Mouse (Mus musculus) embryonic facial prominence, embryonic 15.5 days (tissue): Measurements from ENCODE around the gene Lipc. TPM values are rescaled to one million over a fixed set of nuclear protein-coding genes. Genes with fewer than 3 reads are reported as not detected.

Source experiments
- ATAC-seq: fragments of 200-750 bp; cut with Nextera tagmentation; 2 replicates; pipeline ENCODE4 v1.8.0; 2017; ENCODE audit warnings: low read depth, moderate TSS enrichment; ENCODE audit not compliant: insufficient number of reproducible peaks, low FRiP score, low TSS enrichment
- H3K27ac ChIP-seq: fragments of 300-500 bp; sonication (generic); replicated peaks from 2 replicates; pipeline ENCODE4 v1.5.1; 2015; ENCODE audit warnings: mild to moderate bottlenecking, inconsistent platforms
- H3K27me3 ChIP-seq: fragments of 300-500 bp; sonication (generic); 2 replicates; pipeline ENCODE4 v1.6.1; 2015; ENCODE audit warnings: inconsistent platforms
- H3K36me3 ChIP-seq: fragments of 300-500 bp; sonication (generic); 2 replicates; pipeline ENCODE4 v1.6.1; 2015; ENCODE audit warnings: mild to moderate bottlenecking, inconsistent platforms
- H3K4me1 ChIP-seq: fragments of 300-500 bp; sonication (generic); 2 replicates; pipeline ENCODE4 v1.6.1; 2015; ENCODE audit warnings: inconsistent platforms
- H3K4me2 ChIP-seq: fragments of 300-500 bp; sonication (generic); replicated peaks from 2 replicates; pipeline ENCODE4 v1.6.1; 2015; ENCODE audit warnings: mild to moderate bottlenecking, inconsistent platforms
- H3K4me3 ChIP-seq: fragments of 300-500 bp; sonication (generic); replicated peaks from 2 replicates; pipeline ENCODE4 v1.5.1; 2015; ENCODE audit warnings: mild to moderate bottlenecking, inconsistent platforms
- H3K9ac ChIP-seq: fragments of 300-500 bp; sonication (generic); 2 replicates; pipeline ENCODE4 v1.6.1; 2015; ENCODE audit warnings: inconsistent platforms
- H3K9me3 ChIP-seq: fragments of 300-500 bp; sonication (generic); replicated peaks from 2 replicates; pipeline ENCODE4 v1.6.1; 2016; ENCODE audit warnings: inconsistent platforms
- WGBS: fragments of 180-500 bp; shearing (Covaris S2); methylation state at CpG from one replicate; pipeline ENCODE4 v1.1.7; 2015; 5-methylcytosine and 5-hydroxymethylcytosine counted together
- polyA plus RNA-seq: library from polyadenylated mRNA; unstranded; fragments of >200 nt; fragmentation: Nextera tagmentation; extraction: Ambion mirVana; gene quantifications from 2 replicates; pipeline ENCODE4 v1.2.1, GENCODE M21; 2015

The Lipc gene
- polyA plus RNA-seq, 1 experiment from 2014 or later = 1.1 TPM

DNA sequence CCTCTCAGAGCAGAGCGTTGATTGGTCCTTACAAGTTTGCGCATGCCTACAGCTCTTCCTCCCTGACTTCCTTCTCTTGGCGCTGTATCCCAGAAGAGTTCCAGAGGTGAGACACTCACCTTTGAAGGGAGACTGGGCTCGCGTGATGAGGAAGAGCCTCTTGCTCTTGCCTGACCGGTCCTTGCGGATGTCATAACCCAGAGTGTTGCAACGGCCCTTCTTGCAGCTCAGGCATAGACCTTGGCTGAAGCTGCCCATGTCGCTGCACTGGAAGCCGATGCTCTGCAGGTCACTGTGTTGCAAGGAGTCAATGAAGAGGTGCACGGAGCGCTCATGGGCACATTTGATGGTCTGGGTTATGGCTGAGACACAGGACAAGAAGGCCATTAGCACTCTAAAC lies 139.5 kb downstream of the Lipc start:
- no peak for ATAC-seq
- H3K27ac ChIP-seq = no peak overlapping the region
- H3K9ac ChIP-seq = no peak overlapping the region
- H3K4me3 ChIP-seq = no peak overlapping the region
- H3K27me3 ChIP-seq = no peaks in the 10 kb centered on the region
- H3K4me2 ChIP-seq = no peak overlapping the region
- peaks cover 7% of the 10 kb centered on the region for H3K4me1 ChIP-seq
- H3K9me3 ChIP-seq = no peaks in the 10 kb centered on the region
- 91% methylated on average over 12 of the region's 12 CpGs for WGBS
- no peaks in the 10 kb centered on the region for H3K36me3 ChIP-seq

DNA sequence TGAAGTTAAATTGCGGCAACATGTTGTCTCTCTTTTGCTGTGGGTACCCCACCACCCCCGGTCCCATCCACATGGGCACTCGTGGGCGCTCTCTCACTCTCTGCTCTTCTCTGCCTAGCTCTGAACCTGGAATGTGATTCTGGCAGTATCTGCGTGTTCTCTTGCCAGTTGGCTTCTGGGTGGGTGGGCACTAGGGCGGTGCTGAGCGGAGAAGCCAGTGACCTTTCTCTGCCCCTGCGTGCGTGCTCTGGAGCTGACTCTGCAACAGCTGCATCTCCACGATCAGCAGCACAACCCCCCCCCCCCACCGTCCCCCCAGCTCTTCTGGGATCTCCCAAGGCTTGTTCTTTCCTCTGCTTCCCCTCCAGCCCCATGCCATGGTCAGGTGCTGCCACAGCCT lies 144.3 kb downstream of the Lipc start:
- Histone ChIP-seq H3K27ac (no peak overlapping the region), H3K36me3 (no peaks in the 10 kb centered on the region), H3K4me2 (no peak overlapping the region), H3K4me1 (peaks cover 3% of the 10 kb centered on the region), H3K9ac (no peak overlapping the region), H3K4me3 (no peak overlapping the region), H3K27me3 (no peaks in the 10 kb centered on the region), H3K9me3 (no peaks in the 10 kb centered on the region)
- ATAC-seq = no peak
- WGBS = 53% methylated on average over 11 of the region's 11 CpGs

DNA sequence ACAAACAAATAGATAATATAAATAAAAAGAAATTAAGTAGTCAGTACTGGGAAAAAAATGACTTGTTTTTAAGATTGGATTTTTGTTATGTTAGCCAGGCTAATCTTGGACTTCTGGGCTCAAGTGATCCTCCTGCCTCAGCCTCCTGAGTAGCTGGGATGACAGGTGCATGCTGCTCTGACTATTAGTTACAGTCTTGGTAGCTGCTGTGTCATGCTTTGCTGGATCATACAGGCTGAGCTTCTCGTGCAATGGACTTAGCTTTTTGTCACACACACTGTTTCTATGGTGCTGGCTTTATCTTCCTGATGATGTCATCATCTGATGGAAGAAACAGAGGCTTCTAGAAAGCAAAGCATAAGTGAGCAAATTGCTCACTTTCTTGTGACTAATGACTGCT lies 146.0 kb downstream of the Lipc start:
- Histone ChIP-seq H3K9me3 (no peaks in the 10 kb centered on the region), H3K4me2 (no peak overlapping the region), H3K9ac (no peak overlapping the region), H3K27me3 (no peaks in the 10 kb centered on the region), H3K4me1 (peaks cover 5% of the 10 kb centered on the region), H3K27ac (no peak overlapping the region), H3K36me3 (no peaks in the 10 kb centered on the region), H3K4me3 (no peak overlapping the region)
- WGBS = 75% methylated on average over 1 of the region's 1 CpGs
- no peak for ATAC-seq

DNA sequence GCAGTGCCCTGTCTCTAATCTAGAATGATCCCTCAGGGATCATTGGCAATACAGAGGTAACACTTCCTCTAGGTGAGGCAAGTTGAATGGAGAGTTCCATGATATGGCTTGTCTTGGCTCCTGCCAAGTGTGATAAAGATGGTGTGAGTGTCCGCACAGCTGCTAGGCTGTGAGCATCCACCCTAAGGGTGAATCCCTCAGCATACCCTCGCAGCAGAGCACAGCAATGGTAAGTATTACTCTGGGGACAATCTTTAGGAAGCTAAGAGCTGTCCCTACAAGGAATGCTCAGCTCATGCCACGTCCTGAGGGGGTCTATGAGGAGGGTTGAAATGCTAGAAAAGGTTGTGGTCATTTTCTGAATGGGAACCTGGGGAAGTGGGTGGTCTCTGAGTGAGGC lies 149.2 kb downstream of the Lipc start:
- no peak for ATAC-seq
- H3K9me3 ChIP-seq = no peaks in the 10 kb centered on the region
- H3K9ac ChIP-seq = no peak overlapping the region
- H3K36me3 ChIP-seq = no peaks in the 10 kb centered on the region
- H3K4me1 ChIP-seq = peaks cover 13% of the 10 kb centered on the region
- no peak overlapping the region for H3K27ac ChIP-seq
- 73% methylated on average over 3 of the region's 3 CpGs for WGBS
- no peak overlapping the region for H3K4me2 ChIP-seq
- no peaks in the 10 kb centered on the region for H3K27me3 ChIP-seq
- no peak overlapping the region for H3K4me3 ChIP-seq

DNA sequence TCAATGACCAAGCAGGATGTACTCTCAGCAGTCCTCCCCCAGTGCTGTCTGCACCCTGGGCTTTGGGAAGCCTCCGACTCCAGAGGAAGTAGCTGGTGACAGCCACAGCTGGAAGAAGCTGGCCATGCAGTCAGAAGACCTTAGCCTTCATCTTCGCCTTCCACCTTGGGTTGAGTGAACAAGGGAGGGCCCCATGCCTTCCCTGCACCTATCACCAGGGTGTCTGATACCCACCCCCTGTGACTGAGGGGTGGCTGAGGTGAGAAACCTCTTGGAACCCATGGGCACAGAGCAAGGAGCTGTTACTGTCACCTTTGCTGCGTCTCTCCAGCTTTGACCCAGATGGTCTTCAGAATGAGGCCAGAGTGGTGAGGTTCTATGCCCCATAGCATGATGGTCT lies 150.3 kb downstream of the Lipc start:
- 84% methylated on average over 3 of the region's 3 CpGs for WGBS
- Histone ChIP-seq H3K9me3 (no peaks in the 10 kb centered on the region), H3K27ac (no peak overlapping the region), H3K9ac (no peak overlapping the region), H3K4me1 (peaks cover 10% of the 10 kb centered on the region; the same call in 1 of the 2 replicates), H3K27me3 (no peaks in the 10 kb centered on the region), H3K4me3 (no peak overlapping the region), H3K4me2 (no peak overlapping the region), H3K36me3 (no peaks in the 10 kb centered on the region)
- no peak for ATAC-seq

DNA sequence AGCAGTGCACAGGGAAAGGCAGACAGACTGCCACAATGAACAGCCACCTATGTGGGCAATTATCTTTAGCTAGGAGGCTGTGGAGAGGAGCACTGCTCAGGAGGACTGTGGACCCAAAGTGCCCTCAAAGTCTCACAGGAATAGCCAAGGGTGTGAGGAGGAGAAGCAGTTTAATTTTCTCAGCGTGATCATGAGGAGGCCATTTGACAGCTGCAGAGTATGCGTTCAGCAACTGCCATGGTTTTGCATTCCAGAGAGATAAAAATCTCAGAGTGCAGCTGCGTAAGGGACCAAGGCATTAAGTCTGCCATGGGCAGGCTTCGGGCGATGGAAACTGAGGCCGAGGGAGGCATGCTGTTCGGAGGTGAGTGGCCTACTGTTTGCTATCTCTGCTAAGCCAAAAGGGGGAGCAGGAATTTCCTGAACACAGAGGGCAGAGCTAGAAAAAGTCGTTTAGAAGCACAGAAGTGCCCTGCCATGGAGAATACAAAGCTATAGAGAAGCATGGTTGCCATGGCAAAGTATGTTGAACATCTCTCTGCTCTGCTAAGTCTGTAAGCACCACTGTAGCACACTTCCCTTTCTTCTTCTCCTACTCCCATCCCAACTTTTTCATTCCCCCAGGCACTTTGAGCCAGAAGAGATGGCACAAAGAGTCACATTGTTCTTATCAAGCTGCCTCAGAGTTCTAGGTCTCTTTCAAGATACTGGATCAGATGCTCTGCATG lies 151.3 kb downstream of the Lipc start:
- no peak for ATAC-seq
- no peak overlapping the region for H3K27ac ChIP-seq
- H3K36me3 ChIP-seq = no peaks in the 10 kb centered on the region
- H3K27me3 ChIP-seq = no peaks in the 10 kb centered on the region
- H3K9me3 ChIP-seq = no peaks in the 10 kb centered on the region
- H3K4me1 ChIP-seq = peaks cover 10% of the 10 kb centered on the region; the same call in 1 of the 2 replicates
- no peak overlapping the region for H3K4me3 ChIP-seq
- 45% methylated on average over 8 of the region's 8 CpGs for WGBS
- H3K9ac ChIP-seq = no peak overlapping the region
- H3K4me2 ChIP-seq = no peak overlapping the region

DNA sequence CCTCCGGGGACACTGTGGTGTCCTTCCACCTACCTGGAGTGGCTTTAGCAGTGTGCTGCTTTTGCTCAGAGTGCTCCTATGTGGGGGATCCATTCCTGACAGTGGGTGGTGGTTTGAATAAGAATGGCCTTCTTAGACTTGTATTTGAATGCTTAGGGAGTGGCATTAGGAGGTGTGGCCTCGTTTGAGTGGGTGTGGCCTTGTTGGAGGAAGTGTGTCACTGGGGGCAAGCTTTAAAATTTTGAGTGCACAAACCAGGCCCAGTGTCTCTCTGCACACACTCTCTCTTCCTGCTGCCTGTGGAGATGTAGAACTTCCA lies 156.6 kb downstream of the Lipc start:
- H3K9ac ChIP-seq = no peak overlapping the region
- no peak overlapping the region for H3K27ac ChIP-seq
- no peak overlapping the region for H3K4me2 ChIP-seq
- H3K27me3 ChIP-seq = no peaks in the 10 kb centered on the region
- no peaks in the 10 kb centered on the region for H3K36me3 ChIP-seq
- H3K4me3 ChIP-seq = no peak overlapping the region
- 61% methylated on average over 2 of the region's 2 CpGs for WGBS
- H3K9me3 ChIP-seq = no peaks in the 10 kb centered on the region
- ATAC-seq = no peak
- peaks cover 2% of the 10 kb centered on the region; the same call in 1 of the 2 replicates for H3K4me1 ChIP-seq

DNA sequence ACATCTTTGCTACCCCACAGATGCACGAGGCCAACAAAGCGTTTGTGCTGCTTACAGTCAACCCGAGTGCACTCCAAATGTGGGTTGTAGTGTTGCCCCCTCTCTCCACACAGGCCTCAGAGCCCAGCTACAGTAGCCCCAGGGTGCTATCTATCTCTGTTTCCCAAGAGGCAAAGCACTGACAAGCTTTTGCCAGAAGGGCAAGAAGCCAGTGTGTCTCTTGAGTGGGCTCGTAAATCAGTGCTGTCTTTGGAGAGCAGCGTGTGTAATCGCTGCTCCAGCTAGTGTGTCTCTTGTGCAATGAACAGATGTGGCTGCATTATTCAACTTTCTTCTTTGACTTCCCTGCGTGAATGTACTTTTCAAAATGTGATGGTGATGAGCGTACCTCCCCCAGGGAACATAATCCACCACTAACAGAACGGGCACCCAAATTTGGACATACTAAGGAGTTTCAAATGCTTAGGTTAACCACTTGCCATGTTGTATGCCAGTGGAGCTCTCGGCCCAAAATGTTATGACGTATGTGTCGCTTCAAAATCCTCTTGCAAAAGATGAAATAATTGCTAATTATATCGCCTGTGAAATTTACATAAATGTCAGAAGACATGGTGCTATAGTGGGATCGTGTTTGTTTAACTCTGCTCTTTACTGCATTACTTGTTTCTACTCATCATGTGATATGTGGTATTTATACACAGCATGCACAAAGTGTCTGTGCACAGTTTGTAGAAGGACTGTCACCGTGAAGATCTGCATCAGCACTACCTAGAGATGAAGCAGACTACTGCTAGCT lies 157.2 kb downstream of the Lipc start:
- no peak overlapping the region for H3K27ac ChIP-seq
- H3K27me3 ChIP-seq = no peaks in the 10 kb centered on the region
- H3K9ac ChIP-seq = no peak overlapping the region
- no peak overlapping the region for H3K4me3 ChIP-seq
- WGBS = 67% methylated on average over 15 of the region's 15 CpGs
- no peak overlapping the region for H3K4me2 ChIP-seq
- H3K9me3 ChIP-seq = no peaks in the 10 kb centered on the region
- no peaks in the 10 kb centered on the region for H3K36me3 ChIP-seq
- ATAC-seq = no peak
- H3K4me1 ChIP-seq = no peaks in the 10 kb centered on the region

DNA sequence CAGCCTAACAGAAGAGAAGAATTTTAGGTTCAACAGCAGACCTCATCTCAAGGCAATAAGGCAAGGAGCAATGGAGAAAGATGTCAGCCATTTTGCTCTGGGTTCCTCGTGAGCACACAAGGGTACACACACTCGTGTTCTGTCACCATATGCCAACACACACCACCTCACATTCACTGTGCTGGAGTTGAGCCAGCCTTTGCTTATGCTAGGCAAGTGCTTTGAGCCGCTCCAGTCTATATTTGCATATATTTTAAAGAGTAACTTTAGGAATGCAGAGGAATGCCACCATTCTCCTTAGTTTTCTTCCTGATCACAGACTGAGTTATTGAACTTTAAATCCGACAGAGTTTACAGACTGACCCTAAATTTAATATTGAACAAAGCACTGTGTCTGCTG lies 161.4 kb downstream of the Lipc start:
- ATAC-seq = no peak
- WGBS = 81% methylated on average over 4 of the region's 4 CpGs
- H3K4me2 ChIP-seq = no peak overlapping the region
- H3K36me3 ChIP-seq = no peaks in the 10 kb centered on the region
- H3K4me1 ChIP-seq = no peaks in the 10 kb centered on the region
- H3K9me3 ChIP-seq = no peaks in the 10 kb centered on the region
- no peaks in the 10 kb centered on the region for H3K27me3 ChIP-seq
- H3K9ac ChIP-seq = no peak overlapping the region
- H3K27ac ChIP-seq = no peak overlapping the region
- H3K4me3 ChIP-seq = no peak overlapping the region

DNA sequence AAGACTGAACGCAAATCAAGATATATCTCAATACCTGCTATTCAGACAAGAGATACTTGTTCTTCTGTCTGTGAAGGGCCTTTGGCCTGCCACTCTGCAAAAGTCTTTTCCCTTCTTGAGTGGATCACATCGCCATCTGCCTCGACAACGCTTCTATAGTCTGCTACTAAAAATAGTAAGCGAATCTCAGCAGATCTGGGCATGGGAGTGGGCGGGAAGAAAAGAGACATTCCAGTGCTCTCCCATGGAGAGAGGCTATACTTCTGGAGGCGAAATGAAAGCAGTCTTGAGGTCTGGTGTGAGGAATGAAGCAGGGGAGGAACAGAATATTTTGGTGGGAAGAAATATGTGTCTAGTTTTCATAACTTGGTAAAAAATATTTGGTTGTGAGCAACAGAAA lies 163.3 kb downstream of the Lipc start:
- H3K27ac ChIP-seq = no peak overlapping the region
- H3K4me1 ChIP-seq = no peaks in the 10 kb centered on the region
- 65% methylated on average over 7 of the region's 7 CpGs for WGBS
- no peak for ATAC-seq
- no peak overlapping the region for H3K4me2 ChIP-seq
- no peaks in the 10 kb centered on the region for H3K9me3 ChIP-seq
- no peaks in the 10 kb centered on the region for H3K27me3 ChIP-seq
- H3K36me3 ChIP-seq = no peaks in the 10 kb centered on the region
- no peak overlapping the region for H3K9ac ChIP-seq
- H3K4me3 ChIP-seq = no peak overlapping the region

DNA sequence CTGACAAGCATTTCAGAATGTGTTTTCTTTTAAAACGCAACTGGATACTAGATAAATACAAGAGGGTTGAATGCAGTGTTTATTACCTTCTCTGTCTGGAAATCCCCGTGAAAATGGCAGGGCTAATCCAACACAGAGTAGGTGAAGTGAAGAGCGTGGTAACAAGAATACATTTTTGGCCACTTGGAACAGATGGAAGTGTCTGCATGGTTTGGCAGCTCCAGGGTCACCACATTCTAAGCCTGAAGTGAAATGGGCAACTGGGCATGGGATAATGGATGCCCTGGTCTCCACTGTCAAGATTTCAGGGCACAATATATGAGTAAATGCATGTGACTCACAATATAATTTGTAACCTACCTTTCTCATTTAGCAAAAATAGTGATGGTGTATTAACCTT lies 169.8 kb downstream of the Lipc start:
- H3K4me1 ChIP-seq = no peaks in the 10 kb centered on the region
- H3K27ac ChIP-seq = no peak overlapping the region
- no peak for ATAC-seq
- no peak overlapping the region for H3K9ac ChIP-seq
- no peaks in the 10 kb centered on the region for H3K9me3 ChIP-seq
- H3K36me3 ChIP-seq = 0 out of 2 replicates have a peak, but pooled peaks cover 10% of the 10 kb centered on the region
- no peaks in the 10 kb centered on the region for H3K27me3 ChIP-seq
- WGBS = 51% methylated on average over 3 of the region's 3 CpGs
- H3K4me2 ChIP-seq = no peak overlapping the region
- no peak overlapping the region for H3K4me3 ChIP-seq

DNA sequence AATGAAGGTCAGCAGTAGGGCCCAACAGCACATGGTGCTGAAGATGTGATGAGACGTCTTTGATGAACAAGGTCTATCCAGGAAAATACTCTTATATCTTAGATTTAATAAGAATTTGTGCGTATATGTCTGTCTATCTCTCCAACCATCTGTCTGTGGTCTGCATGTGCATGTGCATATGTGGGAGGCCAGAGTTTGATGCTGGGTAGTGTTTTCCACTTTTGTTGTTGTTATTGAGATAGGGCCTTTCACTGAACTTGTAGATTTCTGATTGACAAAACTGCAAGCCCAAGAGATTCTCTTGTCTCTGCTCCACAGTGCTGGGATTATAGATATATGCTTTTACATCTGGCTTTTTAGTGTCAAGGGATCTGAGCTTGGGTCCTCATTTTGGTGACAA lies 176.5 kb downstream of the Lipc start:
- Histone ChIP-seq H3K27me3 (no peaks in the 10 kb centered on the region), H3K4me1 (no peaks in the 10 kb centered on the region), H3K27ac (no peak overlapping the region), H3K9ac (no peak overlapping the region), H3K4me2 (no peak overlapping the region), H3K9me3 (no peaks in the 10 kb centered on the region), H3K36me3 (peaks cover 17% of the 10 kb centered on the region; the same call in 1 of the 2 replicates), H3K4me3 (no peak overlapping the region)
- 89% methylated on average over 2 of the region's 2 CpGs for WGBS
- ATAC-seq = no peak
